Mouse (Mus musculus) cerebellum, adult 2 months (tissue): ENCODE results near the gene Mdp1.

Experiments used
- CTCF ChIP-seq: fragments of 200-500 bp; IDR thresholded peaks from 2 replicates; pipeline ENCODE4 v1.5.1; 2011; ENCODE audit warnings: low read depth, mild to moderate bottlenecking, control low read depth, low read length, moderate library complexity, borderline replicate concordance; ENCODE audit not compliant: insufficient read depth
- POLR2A ChIP-seq: fragments of 200-500 bp; IDR thresholded peaks from 2 replicates; pipeline ENCODE4 v1.6.1; 2011; ENCODE audit warnings: low read length, control low read depth, borderline replicate concordance; ENCODE audit not compliant: insufficient read depth

- TF ChIP-seq POLR2A (no peak), CTCF (no peak)
Measured at GRCm38 (mm10) chr14:55640816-55641215, 19.5 kb downstream of the Mdp1 start.
